Mouse (Mus musculus): Measurements from ENCODE around the gene Rxfp4. TPM values are rescaled to one million over a fixed set of nuclear protein-coding genes. Genes with fewer than 3 reads are reported as not detected.
A peak's percentile ranks its signal among the peaks of the same experiment; 100 is the strongest.

The Rxfp4 gene
- polyA plus RNA-seq, 1 experiment from 2014 or later = not detected

GRCm38 (mm10) chr3:88633056-88633455 lies 19.9 kb downstream of the Rxfp4 start:
- Histone ChIP-seq H3K36me3 (peaks cover 75% of the 10 kb centered on the region), H3K9ac (no peak overlapping the region), H3K4me1 (replicated peaks) (no peaks in the 10 kb centered on the region), H3K4me3 (replicated peaks) (no peak overlapping the region), H3K9me3 (0 out of 2 replicates have a peak, but pooled peaks cover 2% of the 10 kb centered on the region), H3K27me3 (replicated peaks) (no peaks in the 10 kb centered on the region), H3K4me2 (replicated peaks) (no peak overlapping the region), H3K27ac (no peak overlapping the region)
- no peak for ATAC-seq
- WGBS = 92% methylated on average over 10 of the region's 10 CpGs

GRCm38 (mm10) chr3:88631921-88632587 lies 20.9 kb downstream of the Rxfp4 start:
- H3K4me1 ChIP-seq (replicated peaks) = no peaks in the 10 kb centered on the region
- no peak for ATAC-seq
- no peak overlapping the region for H3K9ac ChIP-seq
- WGBS = 60% methylated on average over 12 of the region's 12 CpGs
- H3K9me3 ChIP-seq = 0 out of 2 replicates have a peak, but pooled peaks cover 2% of the 10 kb centered on the region
- peaks cover 71% of the 10 kb centered on the region for H3K36me3 ChIP-seq
- H3K27me3 ChIP-seq (replicated peaks) = no peaks in the 10 kb centered on the region
- H3K4me3 ChIP-seq (replicated peaks) = no peak overlapping the region
- no peak overlapping the region for H3K27ac ChIP-seq
- no peak overlapping the region for H3K4me2 ChIP-seq (replicated peaks)

GRCm38 (mm10) chr3:88630849-88631341 lies 22.0 kb downstream of the Rxfp4 start:
- H3K4me1 ChIP-seq (replicated peaks) = peaks cover 7% of the 10 kb centered on the region; the same call in 1 of the 2 replicates

GRCm38 (mm10) chr3:88630018-88630417 lies 22.9 kb downstream of the Rxfp4 start:
- 80% methylated on average over 9 of the region's 9 CpGs for WGBS
- Histone ChIP-seq H3K36me3 (peaks cover 51% of the 10 kb centered on the region), H3K4me2 (replicated peaks) (no peak overlapping the region)

More at GRCm38 (mm10) chr3:88630849-88631341, 22.0 kb downstream of the Rxfp4 start:
- Histone ChIP-seq H3K9ac (no peak overlapping the region), H3K4me2 (replicated peaks) (no peak overlapping the region), H3K9me3 (no peaks in the 10 kb centered on the region), H3K27ac (no peak overlapping the region), H3K4me3 (replicated peaks) (no peak overlapping the region), H3K36me3 (peaks cover 59% of the 10 kb centered on the region), H3K27me3 (replicated peaks) (no peaks in the 10 kb centered on the region)
- 70% methylated on average over 6 of the region's 6 CpGs for WGBS
- 0 out of 2 replicates have a peak, but pooled peaks have one; percentile 23 for ATAC-seq

GRCm38 (mm10) chr3:88629244-88629643 lies 23.7 kb downstream of the Rxfp4 start:
- peaks cover 43% of the 10 kb centered on the region for H3K36me3 ChIP-seq
- 74% methylated on average over 13 of the region's 13 CpGs for WGBS
- no peaks in the 10 kb centered on the region for H3K27me3 ChIP-seq (replicated peaks)
- no peak overlapping the region for H3K4me2 ChIP-seq (replicated peaks)
- peaks cover 22% of the 10 kb centered on the region for H3K4me1 ChIP-seq (replicated peaks)
- H3K4me3 ChIP-seq (replicated peaks) = no peak overlapping the region
- H3K27ac ChIP-seq = 0 out of 2 replicates have a peak overlapping the region, but pooled peaks have one; percentile 13
- no peaks in the 10 kb centered on the region for H3K9me3 ChIP-seq
- no peak for ATAC-seq
- no peak overlapping the region for H3K9ac ChIP-seq

More at GRCm38 (mm10) chr3:88630018-88630417, 22.9 kb downstream of the Rxfp4 start:
- Histone ChIP-seq H3K27me3 (replicated peaks) (no peaks in the 10 kb centered on the region), H3K4me3 (replicated peaks) (no peak overlapping the region), H3K4me1 (replicated peaks) (peaks cover 14% of the 10 kb centered on the region), H3K9me3 (no peaks in the 10 kb centered on the region), H3K9ac (no peak overlapping the region), H3K27ac (0 out of 2 replicates have a peak overlapping the region, but pooled peaks have one; percentile 22)
- ATAC-seq = no peak

- Histone ChIP-seq H3K4me3 (replicated peaks) (no peak overlapping the region), H3K9me3 (no peaks in the 10 kb centered on the region), H3K27me3 (replicated peaks) (no peaks in the 10 kb centered on the region), H3K36me3 (peaks cover 38% of the 10 kb centered on the region), H3K27ac (0 out of 2 replicates have a peak overlapping the region, but pooled peaks have one; percentile 13), H3K4me1 (replicated peaks) (peaks cover 26% of the 10 kb centered on the region), H3K9ac (no peak overlapping the region), H3K4me2 (replicated peaks) (no peak overlapping the region)
- ATAC-seq = no peak
- 54% methylated on average over 4 of the region's 4 CpGs for WGBS
Observed at GRCm38 (mm10) chr3:88628766-88629165, 24.2 kb downstream of the Rxfp4 start.

- no peak for ATAC-seq
- peaks cover 29% of the 10 kb centered on the region for H3K36me3 ChIP-seq
- no peak overlapping the region for H3K27ac ChIP-seq
- no peak overlapping the region for H3K4me3 ChIP-seq (replicated peaks)
- 87% methylated on average over 2 of the region's 2 CpGs for WGBS
- no peaks in the 10 kb centered on the region for H3K9me3 ChIP-seq
- H3K4me2 ChIP-seq (replicated peaks) = no peak overlapping the region
- no peak overlapping the region for H3K9ac ChIP-seq
- no peaks in the 10 kb centered on the region for H3K27me3 ChIP-seq (replicated peaks)
- peaks cover 33% of the 10 kb centered on the region for H3K4me1 ChIP-seq (replicated peaks)
Observed at GRCm38 (mm10) chr3:88627535-88627934, 25.4 kb downstream of the Rxfp4 start.

- Histone ChIP-seq H3K4me3 (replicated peaks) (no peak overlapping the region), H3K9ac (no peak overlapping the region), H3K27ac (no peak overlapping the region), H3K9me3 (no peaks in the 10 kb centered on the region), H3K36me3 (peaks cover 25% of the 10 kb centered on the region), H3K4me2 (replicated peaks) (no peak overlapping the region), H3K4me1 (replicated peaks) (peaks cover 36% of the 10 kb centered on the region), H3K27me3 (replicated peaks) (no peaks in the 10 kb centered on the region)
- no peak for ATAC-seq
- WGBS = 55% methylated on average over 4 of the region's 4 CpGs
Observed at GRCm38 (mm10) chr3:88627114-88627513, 25.8 kb downstream of the Rxfp4 start.

GRCm38 (mm10) chr3:88626316-88626715 lies 26.6 kb downstream of the Rxfp4 start:
- Histone ChIP-seq H3K9me3 (no peaks in the 10 kb centered on the region), H3K9ac (no peak overlapping the region), H3K27ac (no peak overlapping the region), H3K27me3 (replicated peaks) (no peaks in the 10 kb centered on the region), H3K36me3 (peaks cover 17% of the 10 kb centered on the region), H3K4me1 (replicated peaks) (peaks cover 36% of the 10 kb centered on the region), H3K4me2 (replicated peaks) (no peak overlapping the region), H3K4me3 (replicated peaks) (no peak overlapping the region)
- no peak for ATAC-seq
- 60% methylated on average over 7 of the region's 7 CpGs for WGBS

GRCm38 (mm10) chr3:88625531-88625930 lies 27.4 kb downstream of the Rxfp4 start:
- peaks cover 36% of the 10 kb centered on the region for H3K4me1 ChIP-seq (replicated peaks)
- no peak overlapping the region for H3K4me3 ChIP-seq (replicated peaks)
- no peaks in the 10 kb centered on the region for H3K27me3 ChIP-seq (replicated peaks)
- 87% methylated on average over 7 of the region's 7 CpGs for WGBS
- H3K9me3 ChIP-seq = no peaks in the 10 kb centered on the region
- peak overlapping the region; percentile 79; the same call in 1 of the 2 replicates for H3K4me2 ChIP-seq (replicated peaks)
- ATAC-seq = no peak
- peaks cover 14% of the 10 kb centered on the region for H3K36me3 ChIP-seq
- H3K27ac ChIP-seq = no peak overlapping the region
- H3K9ac ChIP-seq = no peak overlapping the region; the same call in 1 of the 2 replicates

GRCm38 (mm10) chr3:88624951-88625350 lies 28.0 kb downstream of the Rxfp4 start:
- H3K4me3 ChIP-seq (replicated peaks) = no peak overlapping the region
- no peaks in the 10 kb centered on the region for H3K27me3 ChIP-seq (replicated peaks)
- peak overlapping the region; percentile 79 for H3K4me2 ChIP-seq (replicated peaks)
- H3K36me3 ChIP-seq = peaks cover 9% of the 10 kb centered on the region
- peak overlapping the region; percentile 95 for H3K27ac ChIP-seq
- no peaks in the 10 kb centered on the region for H3K9me3 ChIP-seq
- H3K9ac ChIP-seq = peak overlapping the region; percentile 15; the same call in 1 of the 2 replicates
- peaks cover 36% of the 10 kb centered on the region for H3K4me1 ChIP-seq (replicated peaks)
- 36% methylated on average over 2 of the region's 2 CpGs for WGBS
- ATAC-seq = no peak

GRCm38 (mm10) chr3:88624324-88624723 lies 28.6 kb downstream of the Rxfp4 start:
- H3K9me3 ChIP-seq = no peaks in the 10 kb centered on the region
- H3K9ac ChIP-seq = peak overlapping the region; percentile 95; the same call in 1 of the 2 replicates
- 16% methylated on average over 4 of the region's 4 CpGs for WGBS
- H3K27ac ChIP-seq = peak overlapping the region; percentile 95
- H3K4me3 ChIP-seq (replicated peaks) = peak overlapping the region; percentile 93
- H3K36me3 ChIP-seq = peaks cover 3% of the 10 kb centered on the region; the same call in 1 of the 2 replicates
- H3K4me2 ChIP-seq (replicated peaks) = peak overlapping the region; percentile 79
- H3K4me1 ChIP-seq (replicated peaks) = peaks cover 36% of the 10 kb centered on the region
- no peaks in the 10 kb centered on the region for H3K27me3 ChIP-seq (replicated peaks)
- ATAC-seq = no peak
